Mouse (Mus musculus) T-cell, adult 66 days (primary cell): ENCODE results near the gene B3galt6. TPM values are rescaled to one million over a fixed set of nuclear protein-coding genes. Genes with fewer than 3 reads are reported as not detected.

ENCODE experiments used
- total RNA-seq, 2 experiments: library from RNA; stranded (reverse); gene quantifications; 3 replicates in 1 of 2; 4 replicates in 1 of 2; pipeline ENCODE4 v1.2.4; 2023

B3galt6 gene
- total RNA-seq, result 1 to 10 TPM; 3.8 to 4.4 TPM

DNA sequence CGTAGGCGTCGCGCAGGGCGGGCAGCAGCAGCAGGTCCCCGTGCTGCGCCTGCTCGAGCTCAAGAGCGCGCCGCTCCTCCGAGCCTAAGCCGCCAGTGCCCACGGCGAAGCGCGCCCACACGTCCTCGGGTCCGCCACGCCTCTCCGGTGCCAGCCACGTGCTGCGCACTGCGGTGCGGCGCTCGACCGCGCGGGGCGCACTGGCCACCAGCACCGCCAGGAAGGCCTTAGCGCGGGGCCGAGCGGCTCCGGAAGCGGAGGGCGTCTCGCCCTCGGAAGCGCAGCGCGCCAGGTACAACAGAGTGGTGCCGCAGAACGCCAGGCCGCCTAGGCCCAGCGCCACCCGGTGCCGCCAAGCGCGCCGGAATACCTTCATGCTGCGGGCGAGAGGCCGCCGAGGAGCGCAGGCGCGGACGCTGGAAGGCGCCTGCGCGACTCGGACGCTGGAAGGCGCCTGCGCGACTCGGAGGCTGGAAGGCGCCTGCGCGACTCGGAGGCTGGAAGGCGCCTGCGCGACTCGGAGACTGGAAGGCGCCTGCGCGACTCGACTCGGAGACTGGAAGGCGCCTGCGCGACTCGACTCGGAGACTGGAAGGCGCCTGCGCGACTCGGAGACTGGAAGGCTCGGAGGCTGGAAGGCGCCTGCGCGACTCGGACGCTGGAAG is at the start of gene B3galt6, which contains the start of gene Sdf4:
TSS of gene B3galt6 (minus strand) at position 409 of the 665 bp plus-strand sequence.
TSS of gene Sdf4 (plus strand) at position 632 of the 665 bp plus-strand sequence.

GRCm38 (mm10) chr4:156026013-156026412 is 33.6 kb upstream of the B3galt6 start, which contains the start of gene Tnfrsf18:
Gene Tnfrsf18 (plus strand): TSS chr4:156026164.

GRCm38 (mm10) chr4:156013637-156014036 is 21.2 kb upstream of the B3galt6 start, which contains the start of gene Tnfrsf4:
Gene Tnfrsf4 (plus strand): TSS chr4:156013843.

GRCm38 (mm10) chr4:155962167-155962971 is 30.1 kb downstream of the B3galt6 start, which contains the start of gene C1qtnf12:
Gene C1qtnf12 (plus strand): TSS chr4:155962318.

GRCm38 (mm10) chr4:155943534-155944249 is 48.8 kb downstream of the B3galt6 start, which contains the start of gene Ube2j2:
Gene Ube2j2 (plus strand): TSS chr4:155943831.

Other genes starting within 250 kb of the B3galt6 start
- 10 to 100 TPM; 54.6 to 56.0 TPM for gene Atad3a, start 231.6 kb downstream of the B3galt6 start, total RNA-seq
- gene Vwa1, start 218.0 kb downstream of the B3galt6 start, total RNA-seq, result not detected
- not detected for gene Tmem88b, start 206.8 kb downstream of the B3galt6 start, total RNA-seq
- gene Ankrd65, start 202.2 kb downstream of the B3galt6 start, total RNA-seq, result not detected
- 10 to 100 TPM; 46.5 to 54.4 TPM for gene Mrpl20, start 189.8 kb downstream of the B3galt6 start, total RNA-seq
- 100 to 1,000 TPM; 225 to 247 TPM for gene Ccnl2, start 180.2 kb downstream of the B3galt6 start, total RNA-seq
- gene Aurkaip1, start 161.4 kb downstream of the B3galt6 start, total RNA-seq, result 10 to 100 TPM; 85.7 to 88.9 TPM
- 1 to 10 TPM; 4.2 to 5.4 TPM for gene Mxra8, start 153.0 kb downstream of the B3galt6 start, total RNA-seq
- gene Dvl1, start 145.2 kb downstream of the B3galt6 start, total RNA-seq, result 10 to 100 TPM; 75.5 to 75.8 TPM
- gene Tas1r3, start 129.3 kb downstream of the B3galt6 start, total RNA-seq, result 1 to 10 TPM; 2.7 to 2.8 TPM
- 10 to 100 TPM; 11.5 to 12.6 TPM for gene Cptp, start 123.2 kb downstream of the B3galt6 start, total RNA-seq
- 10 to 100 TPM; 62.8 to 66.9 TPM for gene Ints11, start 123.1 kb downstream of the B3galt6 start, total RNA-seq
- gene Pusl1, start 100.9 kb downstream of the B3galt6 start, total RNA-seq, result 10 to 100 TPM; 35.4 to 47.7 TPM
- 10 to 100 TPM; 58.7 to 66.4 TPM for gene Acap3, start 100.8 kb downstream of the B3galt6 start, total RNA-seq
- 100 to 1,000 TPM; 121 to 130 TPM for gene Ube2j2, start 48.8 kb downstream of the B3galt6 start, total RNA-seq
- gene C1qtnf12, start 30.3 kb downstream of the B3galt6 start, total RNA-seq, result 1 to 10 TPM; 6.3 to 7.8 TPM
- gene Sdf4, start 223 bp upstream of the B3galt6 start, total RNA-seq, result 100 to 1,000 TPM; 204 to 233 TPM
- 10 to 100 TPM; 25.0 to 30.6 TPM for gene Tnfrsf4, start 21.2 kb upstream of the B3galt6 start, total RNA-seq
- 10 to 100 TPM; 45.0 to 65.5 TPM for gene Tnfrsf18, start 33.5 kb upstream of the B3galt6 start, total RNA-seq
- not detected for gene Ttll10, start 66.8 kb upstream of the B3galt6 start, total RNA-seq
- gene 9430015G10Rik, start 117.3 kb upstream of the B3galt6 start, total RNA-seq, result 10 to 100 TPM; 41.6 to 44.0 TPM
- 1 to 10 TPM; 1.5 TPM for gene Rnf223, start 137.9 kb upstream of the B3galt6 start, total RNA-seq
- 1 to 10 TPM; 6.5 to 7.6 TPM for gene Agrn, start 204.8 kb upstream of the B3galt6 start, total RNA-seq
- gene Isg15, start 208.2 kb upstream of the B3galt6 start, total RNA-seq, result 10 to 100 TPM; 11.6 to 19.5 TPM
- 1 to 10 TPM; 7.8 to 9.5 TPM for gene AW011738, start 210.7 kb upstream of the B3galt6 start, total RNA-seq
- gene Perm1, start 223.2 kb upstream of the B3galt6 start, total RNA-seq, result under 1 TPM; 0.32 to 0.39 TPM
- 10 to 100 TPM; 48.7 to 52.1 TPM for gene Plekhn1, start 242.2 kb upstream of the B3galt6 start, total RNA-seq
- gene Noc2l, start 243.4 kb upstream of the B3galt6 start, total RNA-seq, result 10 to 100 TPM; 96.9 to 97.6 TPM